19 mouse cellular contexts compared by ENCODE assay signal in genomic region chr13:52162676-52163075, GRCm38 (mm10).
"Had no signal": no experiment of that assay in that cellular context is flagged by ENCODE, and none has a peak within 500 bp of the region (broad histone marks: within the 10 kb centered on the region; RNA-seq: fewer than 3 reads in every experiment).

No protein-coding gene starts in this region.

- ATAC-seq: midbrain, embryonic 13.5 days; midbrain, embryonic 16.5 days had no signal

- H3K27ac ChIP-seq: liver, embryonic 14.5 days; midbrain, embryonic 13.5 days; neural tube, embryonic 13.5 days; neural tube, embryonic 15.5 days; stomach, embryonic 15.5 days; stomach, postnatal 0 days had no signal

- H3K4me1 ChIP-seq: midbrain, embryonic 13.5 days; neural tube, embryonic 13.5 days; neural tube, embryonic 15.5 days; stomach, embryonic 15.5 days had no signal

- H3K27me3 ChIP-seq: neural tube, embryonic 13.5 days; neural tube, embryonic 15.5 days; stomach, embryonic 15.5 days had no signal

- H3K36me3 ChIP-seq: midbrain, embryonic 13.5 days; neural tube, embryonic 13.5 days; neural tube, embryonic 15.5 days; stomach, embryonic 15.5 days had no signal

- H3K9ac ChIP-seq: liver, embryonic 14.5 days; lung, embryonic 14.5 days; midbrain, embryonic 13.5 days; neural tube, embryonic 13.5 days; neural tube, embryonic 15.5 days; stomach, embryonic 15.5 days had no signal

- H3K4me2 ChIP-seq: lung, embryonic 14.5 days; midbrain, embryonic 11.5 days; midbrain, embryonic 13.5 days; neural tube, embryonic 13.5 days; neural tube, embryonic 15.5 days; stomach, embryonic 15.5 days had no signal

- H3K4me3 ChIP-seq: midbrain, embryonic 13.5 days; myocyte; neural tube, embryonic 13.5 days; neural tube, embryonic 15.5 days; stomach, embryonic 15.5 days had no signal

- DNase-seq: lung, adult 18-20 months; lung, postnatal 10 days; lung, postnatal 4 days; right cerebral cortex, adult 18-20 months; right cerebral cortex, postnatal 25 days; right cerebral cortex, postnatal 4 days; thymus, adult 2 months; thymus, postnatal 14 days; thymus, postnatal 36 days had no signal

- H3K9me3 ChIP-seq: midbrain, embryonic 13.5 days; neural tube, embryonic 13.5 days; neural tube, embryonic 15.5 days; stomach, embryonic 15.5 days had no signal
